Mouse (Mus musculus) liver, embryonic 16.5 days (tissue): ENCODE measurements around the gene Nln. TPM values are rescaled to one million over a fixed set of nuclear protein-coding genes. Genes with fewer than 3 reads are reported as not detected.

Experiments
- ATAC-seq: fragments of 200-750 bp; cut with Nextera tagmentation; 2 replicates; pipeline ENCODE4 v1.8.0; 2017; ENCODE audit warnings: low read depth, mild to moderate bottlenecking, moderate number of reproducible peaks, moderate library complexity
- H3K27ac ChIP-seq: fragments of 300-500 bp; sonication (generic); 2 replicates; pipeline ENCODE4 v1.5.1; 2014; ENCODE audit warnings: mild to moderate bottlenecking, low read length
- H3K27me3 ChIP-seq: fragments of 300-500 bp; sonication (generic); 2 replicates; pipeline ENCODE4 v1.6.1; 2014; ENCODE audit warnings: low read depth, low read length, mixed read lengths; ENCODE audit not compliant: control insufficient read depth, insufficient read depth
- H3K36me3 ChIP-seq: fragments of 300-500 bp; sonication (generic); 2 replicates; pipeline ENCODE4 v1.6.1; 2014; ENCODE audit warnings: mild to moderate bottlenecking; ENCODE audit not compliant: control insufficient read depth, insufficient read depth
- H3K4me1 ChIP-seq: fragments of 300-500 bp; sonication (generic); 2 replicates; pipeline ENCODE4 v1.6.1; 2014; ENCODE audit warnings: low read depth, low read length, mixed read lengths; ENCODE audit not compliant: control insufficient read depth
- H3K4me2 ChIP-seq: fragments of 300-500 bp; sonication (generic); 2 replicates; pipeline ENCODE4 v1.6.1; 2014; ENCODE audit warnings: low read depth, low read length, mixed read lengths
- H3K4me3 ChIP-seq: fragments of 300-500 bp; sonication (generic); 2 replicates; pipeline ENCODE4 v1.5.1; 2014; ENCODE audit warnings: low read depth, mild to moderate bottlenecking, low read length
- H3K9ac ChIP-seq: fragments of 300-500 bp; sonication (generic); 2 replicates; pipeline ENCODE4 v1.6.1; 2014; ENCODE audit warnings: low read depth, low read length
- H3K9me3 ChIP-seq: fragments of 300-500 bp; sonication (generic); replicated peaks from 2 replicates; pipeline ENCODE4 v1.6.1; 2016; ENCODE audit warnings: low read length; ENCODE audit not compliant: control insufficient read depth
- WGBS: fragments of 180-500 bp; shearing (Covaris S2); extraction: QIAGEN DNeasy Blood & Tissue Kit; methylation state at CpG from one replicate; pipeline ENCODE4 v1.1.7; 2014; ENCODE audit not compliant: insufficient replicate concordance; 5-methylcytosine and 5-hydroxymethylcytosine counted together
- polyA plus RNA-seq: library from polyadenylated mRNA; unstranded; fragments of >200 nt; fragmentation: Nextera tagmentation; extraction: Ambion mirVana; gene quantifications from 2 replicates; pipeline ENCODE4 v1.2.1, GENCODE M21; 2015

Nln gene
- polyA plus RNA-seq, 1 experiment from 2014 or later, result 18.3 TPM

DNA sequence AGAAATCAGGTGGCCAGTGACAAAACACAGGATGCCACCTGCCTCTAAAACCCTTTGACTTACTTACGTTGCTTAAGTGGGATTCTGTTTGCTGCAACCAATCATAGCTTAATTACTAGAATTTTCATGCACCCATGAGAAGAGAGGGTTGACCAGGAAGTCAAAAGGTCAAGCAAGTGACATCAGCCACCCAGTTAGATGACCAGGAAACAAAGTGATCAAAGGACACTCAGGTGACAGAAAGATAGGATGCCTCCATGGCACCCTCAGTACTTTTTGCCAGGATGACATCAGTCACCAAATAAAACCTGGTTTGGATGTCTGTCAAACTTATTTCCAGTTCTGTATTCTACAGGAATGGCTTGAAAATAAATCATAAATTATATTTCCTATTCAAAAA is 49.2 kb downstream of the Nln start:
- ATAC-seq, result no peak
- no peaks in the 10 kb centered on the region for H3K9me3 ChIP-seq
- no peaks in the 10 kb centered on the region for H3K27me3 ChIP-seq
- H3K27ac ChIP-seq, result no peak overlapping the region
- H3K4me1 ChIP-seq, result no peaks in the 10 kb centered on the region
- no peak overlapping the region for H3K9ac ChIP-seq
- H3K4me2 ChIP-seq, result no peak overlapping the region
- no peaks in the 10 kb centered on the region for H3K36me3 ChIP-seq
- 78% methylated on average over 1 of the region's 1 CpGs for WGBS
- no peak overlapping the region for H3K4me3 ChIP-seq

DNA sequence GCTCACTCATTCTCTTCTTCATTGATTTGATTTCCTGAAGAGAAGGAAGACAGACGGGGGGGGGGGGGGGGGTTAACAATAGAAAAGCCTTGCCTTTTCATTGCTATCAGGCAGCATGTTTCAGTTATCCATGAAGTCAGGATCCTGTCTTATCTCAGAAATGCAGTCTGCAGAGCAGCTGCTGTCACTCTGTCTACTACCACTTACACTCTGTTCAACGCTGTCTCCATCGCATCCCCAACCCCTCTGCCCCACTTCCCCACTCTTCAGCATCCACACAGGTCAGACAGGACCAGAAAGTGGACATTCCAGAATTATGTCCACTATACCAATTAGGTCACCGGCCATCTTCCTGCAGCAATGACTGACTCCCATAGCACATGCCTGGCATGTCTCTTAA is 49.9 kb downstream of the Nln start:
- Histone ChIP-seq H3K27ac (no peak overlapping the region), H3K9me3 (no peaks in the 10 kb centered on the region), H3K4me3 (no peak overlapping the region), H3K36me3 (no peaks in the 10 kb centered on the region), H3K9ac (no peak overlapping the region), H3K4me2 (no peak overlapping the region), H3K4me1 (no peaks in the 10 kb centered on the region), H3K27me3 (no peaks in the 10 kb centered on the region)
- 42% methylated on average over 4 of the region's 4 CpGs for WGBS
- no peak for ATAC-seq

DNA sequence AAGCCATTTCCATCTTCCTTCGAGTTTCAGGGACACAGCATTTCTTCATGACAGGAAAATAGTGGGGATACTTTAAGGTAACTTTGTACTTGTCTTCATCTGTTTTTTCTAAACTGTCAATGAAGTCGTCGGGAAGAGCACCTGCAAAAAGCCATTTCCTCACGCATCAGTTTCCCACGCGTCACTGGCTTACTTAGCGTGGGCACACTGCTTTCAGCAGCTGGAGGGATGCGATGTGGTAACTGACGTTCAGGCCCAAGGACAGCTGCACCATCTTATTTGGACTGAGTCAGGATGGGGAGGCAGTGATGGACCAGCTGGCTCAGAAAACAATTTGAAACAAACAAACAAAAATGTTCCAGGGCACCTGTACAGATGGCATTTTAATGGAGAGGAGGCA is 50.7 kb downstream of the Nln start:
- H3K27ac ChIP-seq, result no peak overlapping the region
- no peak overlapping the region for H3K4me2 ChIP-seq
- H3K9me3 ChIP-seq, result no peaks in the 10 kb centered on the region
- no peaks in the 10 kb centered on the region for H3K4me1 ChIP-seq
- no peak overlapping the region for H3K4me3 ChIP-seq
- H3K27me3 ChIP-seq, result no peaks in the 10 kb centered on the region
- 80% methylated on average over 9 of the region's 9 CpGs for WGBS
- H3K36me3 ChIP-seq, result no peaks in the 10 kb centered on the region
- H3K9ac ChIP-seq, result no peak overlapping the region
- no peak for ATAC-seq

DNA sequence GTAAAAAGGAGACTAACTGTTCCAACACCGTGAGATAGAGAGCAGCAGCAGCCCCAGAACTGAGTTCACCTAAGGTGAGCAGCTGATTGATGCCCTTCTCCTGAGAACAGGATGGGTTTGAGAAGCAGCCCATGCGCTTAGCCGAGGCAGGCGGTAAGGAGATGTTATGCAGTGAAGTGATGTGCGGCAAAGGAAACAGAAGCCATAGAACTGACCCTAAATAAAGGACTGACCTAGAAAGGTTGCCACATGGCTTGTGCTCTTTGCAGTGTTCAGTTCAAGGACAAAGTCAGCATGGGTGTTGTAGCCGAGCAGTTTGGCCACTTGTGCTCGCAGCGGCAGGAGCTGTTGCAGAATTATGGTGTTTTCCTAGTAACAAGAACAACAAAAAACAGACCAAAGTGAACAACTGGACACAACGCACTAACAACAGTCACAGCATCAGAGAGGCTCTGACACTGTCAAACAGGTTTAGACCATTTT is 57.1 kb downstream of the Nln start:
- Histone ChIP-seq H3K36me3 (no peaks in the 10 kb centered on the region), H3K9me3 (no peaks in the 10 kb centered on the region), H3K4me1 (no peaks in the 10 kb centered on the region), H3K4me2 (no peak overlapping the region), H3K27me3 (no peaks in the 10 kb centered on the region), H3K9ac (no peak overlapping the region), H3K4me3 (no peak overlapping the region), H3K27ac (no peak overlapping the region)
- ATAC-seq, result no peak
- 78% methylated on average over 9 of the region's 9 CpGs for WGBS

DNA sequence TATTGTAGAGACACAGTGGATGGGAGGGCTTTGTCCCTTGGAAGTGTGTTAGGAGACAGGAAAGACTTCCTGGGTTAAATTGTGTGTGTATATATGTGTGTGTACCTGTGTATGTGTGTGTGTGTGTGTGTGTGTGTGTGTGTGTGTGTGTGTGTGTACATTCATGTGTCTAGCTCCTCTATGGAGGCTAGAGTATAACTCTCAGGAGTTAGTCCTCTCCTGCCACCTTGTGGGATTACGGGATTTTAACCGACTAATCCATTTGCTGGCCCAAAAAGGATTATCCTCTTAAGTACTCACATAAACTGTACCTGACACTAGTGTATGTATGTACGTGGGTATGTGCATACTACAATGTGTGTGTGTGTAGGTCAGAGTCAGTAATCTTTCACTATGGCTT is 60.6 kb downstream of the Nln start:
- no peak overlapping the region for H3K27ac ChIP-seq
- no peaks in the 10 kb centered on the region for H3K36me3 ChIP-seq
- no peak overlapping the region for H3K9ac ChIP-seq
- no peak overlapping the region for H3K4me3 ChIP-seq
- 63% methylated on average over 3 of the region's 3 CpGs for WGBS
- H3K9me3 ChIP-seq, result no peaks in the 10 kb centered on the region
- no peak for ATAC-seq
- no peaks in the 10 kb centered on the region for H3K27me3 ChIP-seq
- H3K4me1 ChIP-seq, result no peaks in the 10 kb centered on the region; the same call in 1 of the 2 replicates
- no peak overlapping the region for H3K4me2 ChIP-seq

DNA sequence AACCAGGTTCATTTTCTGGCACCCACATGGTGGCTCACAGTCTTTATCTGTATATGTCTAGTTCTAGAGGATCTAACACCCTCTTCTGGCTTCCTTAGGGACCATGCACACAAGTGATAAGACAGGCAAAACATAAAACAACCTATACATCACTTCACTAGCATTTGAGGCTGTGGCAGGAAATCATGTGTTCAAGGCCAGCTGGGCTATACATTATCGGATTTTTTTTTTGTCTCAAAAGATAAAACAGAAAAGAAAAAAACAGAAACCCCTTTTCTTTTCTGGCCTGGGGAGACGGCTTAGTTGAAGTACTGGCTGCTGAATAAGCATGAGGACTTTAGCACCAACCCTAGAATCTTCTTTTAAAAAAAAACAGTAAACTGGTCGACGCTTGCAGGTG is 64.3 kb downstream of the Nln start:
- no peak overlapping the region for H3K4me3 ChIP-seq
- no peaks in the 10 kb centered on the region for H3K36me3 ChIP-seq
- H3K9me3 ChIP-seq, result no peaks in the 10 kb centered on the region
- H3K4me1 ChIP-seq, result peaks cover 6% of the 10 kb centered on the region
- 19% methylated on average over 4 of the region's 4 CpGs for WGBS
- no peaks in the 10 kb centered on the region for H3K27me3 ChIP-seq
- no peak overlapping the region for H3K4me2 ChIP-seq
- H3K27ac ChIP-seq, result no peak overlapping the region
- H3K9ac ChIP-seq, result no peak overlapping the region
- ATAC-seq, result 0 out of 2 replicates have a peak, but pooled peaks have one; percentile 28

DNA sequence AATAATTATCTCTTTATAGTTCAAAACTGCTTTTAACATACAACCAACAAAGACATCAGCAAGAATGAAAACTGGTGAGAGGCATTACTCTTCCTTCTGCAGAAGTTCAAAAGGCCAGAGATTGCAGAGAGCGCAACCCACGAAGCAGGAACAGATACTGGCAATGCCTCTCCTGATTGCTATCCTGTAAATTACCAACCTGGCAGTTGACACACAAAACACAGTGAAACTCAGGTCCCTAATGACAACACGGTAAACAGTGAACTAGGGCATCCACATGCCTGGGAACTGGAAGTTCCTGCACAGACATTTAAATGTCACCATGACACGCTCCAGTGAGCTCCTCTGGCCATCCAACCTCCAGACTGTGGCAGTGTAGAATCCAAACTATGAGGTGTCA is 65.1 kb downstream of the Nln start:
- ATAC-seq, result no peak
- H3K9me3 ChIP-seq, result no peaks in the 10 kb centered on the region
- 55% methylated on average over 4 of the region's 4 CpGs for WGBS
- no peak overlapping the region for H3K4me3 ChIP-seq
- no peak overlapping the region for H3K9ac ChIP-seq
- no peaks in the 10 kb centered on the region for H3K27me3 ChIP-seq
- H3K4me1 ChIP-seq, result peaks cover 6% of the 10 kb centered on the region
- no peak overlapping the region for H3K27ac ChIP-seq
- H3K4me2 ChIP-seq, result no peak overlapping the region
- H3K36me3 ChIP-seq, result no peaks in the 10 kb centered on the region

DNA sequence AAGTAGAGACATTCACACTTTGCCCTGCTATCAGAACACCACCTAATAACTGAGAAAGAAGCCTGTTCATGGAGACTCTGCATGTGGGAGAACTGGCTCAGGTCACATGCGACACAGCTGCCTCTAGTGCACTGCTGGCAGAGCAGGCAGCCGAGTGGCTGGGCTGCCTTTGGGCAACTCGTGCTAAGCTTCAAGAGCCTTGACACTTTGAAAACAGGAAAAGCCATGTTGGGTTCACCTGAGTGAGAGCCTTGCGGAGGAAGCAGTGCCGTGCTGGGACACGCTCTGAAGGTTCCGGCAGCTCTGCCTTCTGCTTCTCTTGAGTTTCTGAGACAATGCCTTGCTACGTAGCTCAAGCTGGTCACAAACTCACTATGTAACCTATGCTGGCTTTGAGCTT is 66.7 kb downstream of the Nln start:
- Histone ChIP-seq H3K36me3 (no peaks in the 10 kb centered on the region), H3K9ac (no peak overlapping the region), H3K4me2 (no peak overlapping the region), H3K27me3 (no peaks in the 10 kb centered on the region), H3K27ac (no peak overlapping the region), H3K9me3 (no peaks in the 10 kb centered on the region), H3K4me1 (peaks cover 9% of the 10 kb centered on the region), H3K4me3 (no peak overlapping the region)
- no peak for ATAC-seq
- WGBS, result 77% methylated on average over 8 of the region's 8 CpGs

DNA sequence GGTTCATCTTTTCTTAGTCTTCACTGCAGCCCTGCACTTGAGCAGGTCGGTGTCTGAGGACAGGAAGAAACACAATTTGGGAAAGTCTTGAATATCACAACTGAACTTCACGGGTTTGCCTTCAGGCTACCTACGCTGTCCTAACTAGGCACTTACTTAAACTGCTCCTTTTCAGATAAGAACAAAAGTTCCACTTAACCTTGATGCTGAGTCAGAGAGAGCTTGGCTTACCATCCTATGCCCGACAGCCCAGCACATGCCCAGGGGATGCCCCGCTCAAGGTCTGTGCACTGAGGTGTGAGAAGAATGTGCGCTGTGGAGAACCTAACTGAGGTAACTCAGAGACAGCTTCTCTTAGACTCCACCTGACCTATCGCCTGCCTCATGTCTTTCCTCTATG is 67.9 kb downstream of the Nln start:
- Histone ChIP-seq H3K9me3 (no peaks in the 10 kb centered on the region), H3K4me1 (peaks cover 9% of the 10 kb centered on the region), H3K36me3 (no peaks in the 10 kb centered on the region), H3K4me2 (no peak overlapping the region), H3K9ac (no peak overlapping the region), H3K4me3 (no peak overlapping the region), H3K27me3 (no peaks in the 10 kb centered on the region), H3K27ac (no peak overlapping the region)
- 51% methylated on average over 7 of the region's 7 CpGs for WGBS
- ATAC-seq, result no peak
